Mouse (Mus musculus) adrenal gland, postnatal 10 days (tissue): Measurements from ENCODE around the gene Eif4enif1. TPM values are rescaled to one million over a fixed set of nuclear protein-coding genes. Genes with fewer than 3 reads are reported as not detected.
"Not testable (repeated sequence)": the region's sequence is repeated elsewhere in the genome, so short reads cannot be mapped to it uniquely, and the experiment has no call there.

ENCODE experiments used
- DNase-seq: peaks from one replicate; pipeline ENCODE4 v3.0.0; 2021; ENCODE audit warnings: mixed read lengths
- long read RNA-seq, 2 experiments: library from polyadenylated mRNA; stranded (forward); transcript quantifications; one replicate each; pipeline ENCODE4 v2.0.0; 2021
- total RNA-seq, 2 experiments: library from RNA; stranded (reverse); gene quantifications; 2 replicates each; pipeline ENCODE4 v1.2.3; 2021

The Eif4enif1 gene
- total RNA-seq = 10 to 100 TPM; 56.2 to 57.8 TPM
- long read RNA-seq, experiment 1, partial matches to known transcripts = 7 of 21 reads
- long read RNA-seq, experiment 1, other reads (novel, unspliced or antisense) = 10 of 21 reads
- long read RNA-seq, experiment 2, transcript Eif4enif1-203 (19 exons, 3,614 nt) = major isoform, 5 of 25 reads
- long read RNA-seq, experiment 2, partial matches to known transcripts = 5 of 25 reads
- long read RNA-seq, experiment 2, other reads (novel, unspliced or antisense) = 13 of 25 reads

- peak; percentile 93 for DNase-seq
Observed at GRCm38 (mm10) chr11:3202231-3202701, at the start of gene Eif4enif1. Eif4enif1 (plus strand) TSS chr11:3202392.

GRCm38 (mm10) chr11:3153666-3154397 is 48.4 kb upstream of the Eif4enif1 start:
- peak; percentile 62 for DNase-seq

GRCm38 (mm10) chr11:3156991-3157390 is 45.2 kb upstream of the Eif4enif1 start:
- not testable (repeated sequence) for DNase-seq

GRCm38 (mm10) chr11:3157996-3158395 is 44.2 kb upstream of the Eif4enif1 start:
- not testable (repeated sequence) for DNase-seq

GRCm38 (mm10) chr11:3158800-3159199 is 43.4 kb upstream of the Eif4enif1 start:
- not testable (repeated sequence) for DNase-seq

- peak; percentile 65 for DNase-seq
Observed at GRCm38 (mm10) chr11:3161370-3161769, 40.8 kb upstream of the Eif4enif1 start.

GRCm38 (mm10) chr11:3162236-3162897 is 39.8 kb upstream of the Eif4enif1 start:
- peak; percentile 54 for DNase-seq

GRCm38 (mm10) chr11:3163122-3163521 is 39.1 kb upstream of the Eif4enif1 start:
- DNase-seq = peak; percentile 47

- DNase-seq = not testable (repeated sequence)
Observed at GRCm38 (mm10) chr11:3163661-3164060, 38.5 kb upstream of the Eif4enif1 start.

- not testable (repeated sequence) for DNase-seq
Observed at GRCm38 (mm10) chr11:3165210-3165782, 36.9 kb upstream of the Eif4enif1 start.

GRCm38 (mm10) chr11:3166321-3166720 is 35.9 kb upstream of the Eif4enif1 start:
- DNase-seq = not testable (repeated sequence)

GRCm38 (mm10) chr11:3167129-3167528 is 35.1 kb upstream of the Eif4enif1 start:
- not testable (repeated sequence) for DNase-seq

GRCm38 (mm10) chr11:3167571-3168001 is 34.6 kb upstream of the Eif4enif1 start:
- peak; percentile 31 for DNase-seq

- DNase-seq = peak; percentile 35
Observed at GRCm38 (mm10) chr11:3169042-3169441, 33.1 kb upstream of the Eif4enif1 start.

GRCm38 (mm10) chr11:3171931-3172330 is 30.3 kb upstream of the Eif4enif1 start:
- peak; percentile 49 for DNase-seq

- DNase-seq = not testable (repeated sequence)
Observed at GRCm38 (mm10) chr11:3172526-3172925, 29.7 kb upstream of the Eif4enif1 start.

- DNase-seq = peak; percentile 62
Observed at GRCm38 (mm10) chr11:3173425-3174318, 28.5 kb upstream of the Eif4enif1 start.

GRCm38 (mm10) chr11:3178968-3179725 is 23.0 kb upstream of the Eif4enif1 start:
- DNase-seq = peak; percentile 44

GRCm38 (mm10) chr11:3179726-3180092 is 22.5 kb upstream of the Eif4enif1 start:
- not testable (repeated sequence) for DNase-seq

- not testable (repeated sequence) for DNase-seq
Observed at GRCm38 (mm10) chr11:3180510-3181160, 21.6 kb upstream of the Eif4enif1 start.
